Mouse (Mus musculus) limb, embryonic 13.5 days (tissue): Measurements from ENCODE around the gene Tdrd5. TPM values are rescaled to one million over a fixed set of nuclear protein-coding genes. Genes with fewer than 3 reads are reported as not detected.

Source experiments
- ATAC-seq: fragments of 200-750 bp; cut with Nextera tagmentation; 2 replicates; pipeline ENCODE4 v1.8.0; 2017; ENCODE audit warnings: low read depth, moderate number of reproducible peaks, moderate TSS enrichment; ENCODE audit not compliant: low FRiP score
- H3K27ac ChIP-seq: fragments of 300-500 bp; sonication (generic); 2 replicates; pipeline ENCODE4 v1.5.1; 2015; ENCODE audit warnings: inconsistent platforms, mild to moderate bottlenecking, moderate library complexity
- H3K27me3 ChIP-seq: fragments of 300-500 bp; sonication (generic); 2 replicates; pipeline ENCODE4 v1.6.1; 2015; ENCODE audit warnings: mild to moderate bottlenecking, inconsistent platforms
- H3K36me3 ChIP-seq: fragments of 300-500 bp; sonication (generic); 2 replicates; pipeline ENCODE4 v1.6.1; 2015; ENCODE audit warnings: inconsistent platforms, mild to moderate bottlenecking, moderate library complexity
- H3K4me1 ChIP-seq: fragments of 300-500 bp; sonication (generic); 2 replicates; pipeline ENCODE4 v1.6.1; 2015; ENCODE audit warnings: inconsistent platforms
- H3K4me2 ChIP-seq: fragments of 300-500 bp; sonication (generic); replicated peaks from 2 replicates; pipeline ENCODE4 v1.6.1; 2015; ENCODE audit warnings: inconsistent platforms, mild to moderate bottlenecking, moderate library complexity
- H3K4me3 ChIP-seq: fragments of 300-500 bp; sonication (generic); 2 replicates; pipeline ENCODE4 v1.5.1; 2015; ENCODE audit warnings: moderate library complexity, mild to moderate bottlenecking, inconsistent platforms
- H3K9ac ChIP-seq: fragments of 300-500 bp; sonication (generic); 2 replicates; pipeline ENCODE4 v1.6.1; 2015; ENCODE audit warnings: mild to moderate bottlenecking, inconsistent platforms
- H3K9me3 ChIP-seq: fragments of 300-500 bp; sonication (generic); 2 replicates; pipeline ENCODE4 v1.6.1; 2016; ENCODE audit warnings: inconsistent platforms
- whole genome bisulfite sequencing: fragments of 180-500 bp; shearing (Covaris S2); methylation state at CpG from one replicate; pipeline ENCODE4 v1.1.7; 2015; 5-methylcytosine and 5-hydroxymethylcytosine counted together
- polyA plus RNA-seq: library from polyadenylated mRNA; unstranded; fragments of >200 nt; fragmentation: Nextera tagmentation; extraction: Ambion mirVana; gene quantifications from 2 replicates; pipeline ENCODE4 v1.2.1, GENCODE M21; 2015

The Tdrd5 gene
- polyA plus RNA-seq, 1 experiment from 2014 or later: 0.28 TPM

DNA sequence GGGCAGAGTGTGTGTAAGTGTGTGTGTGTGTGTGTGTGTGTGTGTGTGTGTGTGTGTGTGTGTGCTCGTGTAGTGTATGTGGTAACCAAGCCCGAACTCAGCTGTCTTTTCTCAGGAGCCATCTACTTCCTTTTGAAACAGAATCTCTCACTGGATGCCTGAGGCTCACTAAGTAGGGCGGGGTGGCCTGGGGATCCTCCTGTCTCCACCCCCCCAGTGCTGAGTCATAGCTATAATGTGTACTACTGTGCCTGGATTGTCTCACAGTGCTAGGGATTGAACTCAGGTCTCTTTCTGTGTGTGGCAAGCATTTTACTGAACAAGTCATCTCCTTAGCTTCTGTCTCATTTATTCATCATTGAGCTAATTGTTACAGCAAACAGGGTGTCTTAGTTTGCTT, 86.1 kb downstream of the Tdrd5 start:
- H3K27ac ChIP-seq: no peak overlapping the region
- H3K9me3 ChIP-seq: no peaks in the 10 kb centered on the region
- no peak overlapping the region for H3K4me3 ChIP-seq
- no peak for ATAC-seq
- H3K27me3 ChIP-seq: no peaks in the 10 kb centered on the region
- no peak overlapping the region for H3K9ac ChIP-seq
- H3K4me2 ChIP-seq: no peak overlapping the region
- 50% methylated on average over 3 of the region's 3 CpGs for WGBS
- no peaks in the 10 kb centered on the region; the same call in 1 of the 2 replicates for H3K4me1 ChIP-seq
- H3K36me3 ChIP-seq: no peaks in the 10 kb centered on the region

DNA sequence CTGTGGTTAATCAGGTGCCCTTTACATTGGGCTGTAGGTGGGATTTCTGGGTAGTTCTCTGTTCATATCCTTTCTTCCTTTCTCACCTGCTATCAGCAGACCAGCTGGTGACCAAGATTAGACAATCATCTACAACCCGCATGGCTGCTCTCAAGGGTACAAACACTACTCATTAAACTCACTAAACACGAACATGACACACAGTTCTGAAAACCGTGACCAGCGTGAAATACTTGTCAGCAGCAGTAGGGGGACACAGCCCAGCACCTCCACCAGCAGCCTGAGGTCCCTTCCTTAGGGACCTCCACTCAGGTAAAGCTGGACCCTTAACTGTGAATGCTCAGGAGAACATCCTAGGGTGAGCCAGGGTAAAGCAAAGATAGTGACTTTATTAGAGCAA, 87.2 kb downstream of the Tdrd5 start:
- Histone ChIP-seq H3K9ac (no peak overlapping the region), H3K4me1 (no peaks in the 10 kb centered on the region), H3K4me3 (no peak overlapping the region), H3K27ac (no peak overlapping the region), H3K36me3 (no peaks in the 10 kb centered on the region), H3K4me2 (no peak overlapping the region), H3K27me3 (no peaks in the 10 kb centered on the region), H3K9me3 (no peaks in the 10 kb centered on the region)
- 74% methylated on average over 4 of the region's 4 CpGs for WGBS
- no peak for ATAC-seq

DNA sequence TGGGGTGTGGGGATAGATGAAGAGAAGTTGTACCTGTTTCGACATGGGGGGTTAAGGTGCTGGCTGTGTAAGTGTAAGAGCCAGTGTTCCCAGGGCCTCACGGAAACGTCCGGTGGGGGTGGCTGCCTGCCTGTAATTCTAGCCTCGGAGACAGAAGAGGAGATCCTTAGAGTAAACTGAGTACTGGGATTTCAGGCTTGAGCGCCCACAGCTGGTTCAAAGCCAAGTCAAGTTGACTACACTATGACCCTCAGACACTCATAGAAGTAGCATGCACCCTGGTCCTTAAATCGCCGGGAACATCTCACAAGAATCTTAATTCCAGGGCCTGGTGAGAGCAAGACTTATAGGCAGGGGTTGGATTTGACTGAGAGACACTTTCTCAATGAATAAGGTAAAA, 88.8 kb downstream of the Tdrd5 start:
- Histone ChIP-seq H3K4me2 (no peak overlapping the region), H3K27me3 (no peaks in the 10 kb centered on the region), H3K4me1 (no peaks in the 10 kb centered on the region), H3K4me3 (no peak overlapping the region), H3K9me3 (no peaks in the 10 kb centered on the region), H3K27ac (no peak overlapping the region), H3K9ac (no peak overlapping the region), H3K36me3 (no peaks in the 10 kb centered on the region)
- WGBS: 82% methylated on average over 8 of the region's 8 CpGs
- ATAC-seq: no peak

- no peaks in the 10 kb centered on the region for H3K36me3 ChIP-seq
- no peaks in the 10 kb centered on the region for H3K9me3 ChIP-seq
- no peak overlapping the region for H3K9ac ChIP-seq
- no peak overlapping the region for H3K4me3 ChIP-seq
- ATAC-seq: no peak
- 89% methylated on average over 5 of the region's 5 CpGs for WGBS
- H3K27ac ChIP-seq: no peak overlapping the region
- no peaks in the 10 kb centered on the region for H3K4me1 ChIP-seq
- H3K27me3 ChIP-seq: no peaks in the 10 kb centered on the region
- no peak overlapping the region for H3K4me2 ChIP-seq
These were observed 90.5 kb downstream of the Tdrd5 start for GRCm38 (mm10) chr1:156212923-156213322.

- Histone ChIP-seq H3K4me2 (no peak overlapping the region), H3K4me1 (no peaks in the 10 kb centered on the region), H3K4me3 (no peak overlapping the region), H3K9me3 (no peaks in the 10 kb centered on the region), H3K27me3 (peaks cover 7% of the 10 kb centered on the region), H3K27ac (no peak overlapping the region), H3K9ac (no peak overlapping the region), H3K36me3 (no peaks in the 10 kb centered on the region)
- ATAC-seq: no peak
- 62% methylated on average over 6 of the region's 6 CpGs for WGBS
These were observed 91.6 kb downstream of the Tdrd5 start for GRCm38 (mm10) chr1:156211809-156212317.

Other genes with a start within 250 kb of the Tdrd5 start
- 1.8 and 2.6 TPM in 2 replicates for gene Fam163a, start 98.6 kb downstream of the Tdrd5 start, polyA plus RNA-seq
- not detected in 2 replicates for gene Nphs2, start 7.1 kb upstream of the Tdrd5 start, polyA plus RNA-seq
- 803 and 806 TPM in 2 replicates for gene Gm2000, start 62.4 kb upstream of the Tdrd5 start, polyA plus RNA-seq
- gene Axdnd1, start 117.5 kb upstream of the Tdrd5 start, polyA plus RNA-seq: 0.11 and 1.0 TPM in 2 replicates
- gene Soat1, start 170.7 kb upstream of the Tdrd5 start, polyA plus RNA-seq: 30.4 and 32.3 TPM in 2 replicates
- gene Gm10031, start 220.3 kb upstream of the Tdrd5 start, polyA plus RNA-seq: 0.72 and 0.74 TPM in 2 replicates